Mouse (Mus musculus) layer of hippocampus, postnatal 25 days (tissue): Measurements from ENCODE around the gene Tmem192. TPM values are rescaled to one million over a fixed set of nuclear protein-coding genes. Genes with fewer than 3 reads are reported as not detected.
"Not testable (repeated sequence)": the region's sequence is repeated elsewhere in the genome, so short reads cannot be mapped to it uniquely, and the experiment has no call there.

Source experiments
- DNase-seq, 2 experiments: peaks; one replicate each; pipeline ENCODE4 v3.0.0; 2022; ENCODE audit warnings: mixed read lengths in 2 of 2, low spot score in 1 of 2; ENCODE audit errors: extremely low spot score in 1 of 2
- total RNA-seq, 2 experiments: library from RNA; stranded (reverse); gene quantifications; 2 replicates each; pipeline ENCODE4 v1.2.3; 2021

Gene Tmem192
- total RNA-seq, 2 experiments from 2014 or later: 21.6 to 22.5 TPM

DNA sequence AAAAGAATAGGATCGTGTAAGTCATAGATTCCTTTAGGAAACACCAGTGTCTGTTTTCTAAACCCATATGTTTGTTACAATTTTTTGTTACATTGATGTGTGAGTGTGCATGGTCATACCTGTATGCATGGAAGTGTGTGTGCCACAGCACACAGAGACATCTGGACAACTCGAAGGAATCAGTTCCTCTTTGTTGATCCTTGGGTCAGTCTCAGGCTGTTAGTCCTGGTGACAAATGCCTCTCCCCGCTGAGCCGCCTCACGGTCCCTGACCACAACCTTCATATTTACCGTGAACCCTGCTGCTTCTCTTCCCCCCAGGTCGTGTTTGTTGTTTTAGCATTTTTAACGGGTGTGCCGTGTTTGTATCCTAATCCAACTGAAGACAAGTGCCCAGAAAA is 12.0 kb downstream of the Tmem192 start:
- no peak for DNase-seq

DNA sequence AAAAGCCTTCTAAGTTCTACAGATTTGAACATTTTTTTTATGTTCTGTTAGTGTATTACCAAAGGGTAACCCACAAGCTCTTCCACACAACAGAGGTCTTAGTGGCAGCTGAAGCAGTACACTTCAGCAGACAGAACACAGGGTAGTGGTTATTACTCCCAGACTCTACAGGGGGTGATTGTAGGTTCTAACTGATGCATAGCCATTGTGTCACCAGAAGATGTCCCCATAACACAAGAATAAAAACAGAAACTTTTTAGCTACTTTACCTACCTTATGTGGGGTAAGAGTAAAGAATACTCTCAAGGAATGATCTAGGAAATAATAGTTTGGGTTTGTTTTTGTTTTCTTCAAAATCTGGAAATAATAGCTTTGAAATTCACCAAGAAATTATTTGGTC is 15.9 kb downstream of the Tmem192 start:
- DNase-seq: no peak

DNA sequence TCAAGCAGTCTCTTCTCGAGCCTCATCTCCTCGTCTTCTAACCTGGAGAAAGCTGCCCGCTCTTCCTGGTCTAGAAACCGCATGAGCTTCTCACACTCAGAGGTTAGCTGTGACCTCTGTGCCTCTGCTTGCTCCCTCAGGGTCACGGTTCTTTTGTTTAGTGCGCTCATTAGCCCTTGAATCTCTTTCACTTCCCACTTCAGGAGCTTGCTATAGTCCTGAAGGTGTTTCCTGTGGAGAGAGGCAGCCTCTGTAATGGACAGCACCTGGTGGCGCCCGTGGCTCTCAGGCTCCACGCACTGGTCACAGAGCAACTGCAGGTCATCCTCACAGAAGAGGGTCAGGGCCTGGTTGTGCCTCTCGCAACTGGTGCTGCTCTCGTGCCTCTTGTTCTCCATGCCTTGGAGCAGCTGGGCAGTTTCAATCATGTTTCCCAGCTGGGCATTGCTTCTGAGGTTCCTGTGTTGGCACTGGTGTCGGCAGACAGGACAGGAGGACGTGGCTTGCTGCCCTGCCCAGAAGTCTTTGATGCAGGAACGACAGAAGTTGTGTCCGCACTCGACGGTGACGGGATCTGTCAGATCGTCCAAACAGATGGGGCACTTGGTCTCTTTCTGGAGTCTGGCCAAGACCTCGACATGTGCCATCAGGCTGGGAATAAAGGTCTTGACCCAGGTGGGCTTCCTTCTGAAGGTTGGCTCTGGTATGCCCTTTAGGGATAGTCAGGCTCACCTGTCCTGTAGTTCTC is 36.3 kb downstream of the Tmem192 start:
- no peak for DNase-seq

- no peak for DNase-seq
Observed at GRCm38 (mm10) chr8:64987731-64988130, 40.7 kb downstream of the Tmem192 start, which contains the start of gene Trim75. Gene Trim75, minus strand, starts transcription at chr8:64987831.

DNA sequence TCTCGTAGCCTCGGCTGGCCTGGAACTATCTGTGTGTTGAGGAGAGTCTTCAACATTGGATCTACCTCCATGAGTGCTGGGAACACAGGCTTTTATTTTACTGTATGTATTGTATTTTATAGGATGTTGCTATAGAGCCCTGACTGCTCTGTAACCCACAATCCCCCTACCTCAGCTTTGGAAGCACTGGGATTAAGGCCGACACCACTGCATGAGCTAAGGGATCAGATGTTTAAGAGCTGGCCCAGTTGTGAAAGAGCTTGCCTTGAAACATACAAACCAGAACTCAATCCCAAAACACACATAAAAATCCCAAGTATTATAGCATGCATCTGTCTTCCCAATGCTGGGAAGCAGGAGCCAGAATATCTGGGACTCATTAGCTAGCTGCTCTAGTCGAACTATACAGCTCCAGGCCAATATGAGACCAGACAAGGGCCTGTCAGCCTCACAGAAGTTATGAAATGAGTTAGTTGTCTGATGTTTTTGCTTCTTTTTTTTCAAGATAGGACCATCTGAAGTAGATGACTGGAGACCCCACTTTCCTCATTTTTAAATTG is 51.9 kb downstream of the Tmem192 start:
- no peak for DNase-seq

GRCm38 (mm10) chr8:65007616-65008015 is 60.6 kb downstream of the Tmem192 start:
- not testable (repeated sequence) for DNase-seq

DNA sequence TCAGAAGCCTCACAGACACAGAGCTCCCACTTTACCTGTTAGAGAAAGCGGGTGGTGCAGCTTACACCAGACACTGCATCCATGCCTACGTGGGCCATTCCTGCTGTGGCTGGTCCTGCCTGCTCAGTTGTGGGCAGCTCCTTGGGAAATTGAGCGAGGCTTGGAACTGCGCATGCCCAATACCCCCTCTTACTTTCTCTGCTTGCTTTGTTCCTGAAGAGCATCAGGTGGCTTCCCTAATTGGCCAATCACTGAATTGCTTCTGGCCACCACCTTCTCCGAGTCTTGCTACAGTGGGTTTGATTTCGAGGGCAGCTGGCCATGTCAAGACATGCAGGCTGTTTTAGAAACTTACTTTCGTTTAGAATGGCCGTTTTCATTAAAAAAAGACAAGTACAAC is 71.4 kb downstream of the Tmem192 start, which contains the start of the genes Trim61 and Trim60:
Trim61 (minus strand) TSS at position 101 of the 400 bp plus-strand sequence.
Trim60 (minus strand) TSS at position 162 of the 400 bp plus-strand sequence.
- no peak for DNase-seq

Other genes starting within 250 kb of the Tmem192 start
- 100 to 1,000 TPM in 1 of 2 experiments, 10 to 100 TPM in 1; 98.9 to 101 TPM for gene Msmo1, start 213.4 kb upstream of the Tmem192 start, total RNA-seq
- gene Klhl2, start 97.2 kb upstream of the Tmem192 start, total RNA-seq: 100 to 1,000 TPM; 266 to 309 TPM
- gene Trim75, start 40.6 kb downstream of the Tmem192 start, total RNA-seq: not detected
- not detected for gene Trim61, start 71.3 kb downstream of the Tmem192 start, total RNA-seq
- not detected for gene Trim60, start 71.4 kb downstream of the Tmem192 start, total RNA-seq
- under 1 TPM in 1 of 2 experiments, not detected in 1; 0.66 TPM for gene Apela, start 90.2 kb downstream of the Tmem192 start, total RNA-seq
- not detected for gene Gm10663, start 127.8 kb downstream of the Tmem192 start, total RNA-seq
- not detected for gene BC030870, start 182.4 kb downstream of the Tmem192 start, total RNA-seq